Mouse (Mus musculus) ES-Bruce4 (cell line): Measurements from ENCODE around the gene Mesd.

ENCODE experiments used
- EP300 ChIP-seq: IDR thresholded peaks from 2 replicates; pipeline ENCODE4 v1.6.1; 2011; ENCODE audit warnings: low read depth, low read length; ENCODE audit not compliant: insufficient read depth
- POLR2A ChIP-seq: IDR thresholded peaks from one replicate; pipeline ENCODE4 v1.8.1; 2011; ENCODE audit warnings: low read length; ENCODE audit not compliant: insufficient read depth

- TF ChIP-seq POLR2A (no peak), EP300 (no peak)
Measured at GRCm38 (mm10) chr7:83856353-83857207, 27.7 kb upstream of the Mesd start.
